Mouse (Mus musculus) cerebellum, adult 2 months (tissue): ENCODE results near the gene Tyrobp. TPM values are rescaled to one million over a fixed set of nuclear protein-coding genes. Genes with fewer than 3 reads are reported as not detected.

Experiments used
- DNase-seq, 2 experiments: peaks; one replicate each; pipeline ENCODE4 v3.0.0; 2021
- H3K27ac ChIP-seq: fragments of 200-500 bp; 2 replicates; pipeline ENCODE4 v1.5.1; 2012; ENCODE audit warnings: low read length, control low read depth, inconsistent platforms; ENCODE audit not compliant: insufficient read depth
- H3K27me3 ChIP-seq: fragments of 200-500 bp; 2 replicates; pipeline ENCODE4 v1.6.1; 2012; ENCODE audit warnings: inconsistent platforms, mild to moderate bottlenecking, low read length, moderate library complexity; ENCODE audit not compliant: control insufficient read depth, insufficient read depth
- H3K4me1 ChIP-seq: fragments of 200-500 bp; 2 replicates; pipeline ENCODE4 v1.6.1; 2011; ENCODE audit warnings: low read length; ENCODE audit not compliant: control insufficient read depth, insufficient read depth
- H3K4me3 ChIP-seq: fragments of 200-500 bp; replicated peaks from 2 replicates; pipeline ENCODE3; 2011; ENCODE audit warnings: mild to moderate bottlenecking, low read depth, low read length, control low read depth; ENCODE audit not compliant: insufficient read depth
- CTCF ChIP-seq: fragments of 200-500 bp; IDR thresholded peaks from 2 replicates; pipeline ENCODE4 v1.5.1; 2011; ENCODE audit warnings: low read depth, mild to moderate bottlenecking, control low read depth, low read length, moderate library complexity, borderline replicate concordance; ENCODE audit not compliant: insufficient read depth
- POLR2A ChIP-seq: fragments of 200-500 bp; IDR thresholded peaks from 2 replicates; pipeline ENCODE4 v1.6.1; 2011; ENCODE audit warnings: low read length, control low read depth, borderline replicate concordance; ENCODE audit not compliant: insufficient read depth
- WGBS: fragments of 180-500 bp; shearing (Covaris S2); methylation state at CpG from one replicate; pipeline ENCODE4 v1.1.7; 2018; 5-methylcytosine and 5-hydroxymethylcytosine counted together
- polyA plus RNA-seq: library from polyadenylated mRNA; depleted of rRNA; stranded (reverse); fragments of >200 nt; gene quantifications from 2 replicates; pipeline ENCODE4 v1.2.3, GENCODE M21; 2012

Tyrobp gene
- polyA plus RNA-seq, 1 experiment = 32.5 TPM

DNA sequence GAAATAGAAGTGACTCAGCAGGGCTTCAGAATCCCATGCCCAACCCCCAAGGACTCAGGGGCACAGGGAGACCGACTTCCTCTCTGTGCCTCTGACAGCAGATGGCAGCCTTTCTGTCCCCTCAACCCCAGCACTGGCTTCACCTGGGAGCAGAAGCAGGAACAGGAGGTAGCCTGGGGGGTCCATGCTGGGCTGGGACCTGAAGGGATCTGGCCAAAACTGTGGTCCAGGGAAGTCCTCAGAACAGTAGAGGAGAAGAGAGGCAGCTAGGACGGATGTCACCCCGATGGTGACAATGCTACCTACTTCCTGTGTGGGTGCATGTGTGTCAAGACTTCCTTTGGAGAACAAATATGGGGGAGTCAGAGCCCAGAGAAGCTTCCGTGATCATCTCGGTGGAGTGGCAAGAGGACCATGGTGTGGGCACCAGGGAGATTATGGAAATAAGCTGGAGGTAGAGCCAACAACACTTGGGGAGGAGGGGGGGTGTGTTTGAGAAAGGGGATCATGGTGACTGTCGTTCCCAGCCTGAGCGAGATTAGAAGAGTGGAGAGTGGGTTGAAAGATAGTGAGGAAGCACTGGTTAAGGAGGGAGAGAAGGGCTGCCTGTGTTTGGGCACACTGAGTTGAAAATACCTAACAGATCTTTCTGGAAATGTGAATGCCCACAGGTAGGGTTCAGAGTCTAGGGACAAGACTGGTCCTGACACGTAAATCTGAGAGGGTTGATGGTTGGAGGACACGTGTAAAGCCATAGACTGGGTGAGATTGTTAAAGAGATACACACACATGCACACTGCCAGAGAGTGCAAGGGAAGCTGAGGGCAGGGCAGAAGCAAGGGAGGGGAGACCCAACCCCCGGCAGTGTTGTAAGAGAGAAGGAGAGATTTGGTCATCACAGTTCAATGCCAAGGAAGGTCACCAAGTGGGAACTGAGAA, 6.3 kb downstream of the Tyrobp start, which contains the start of gene Hcst:
Gene Hcst, minus strand, starts transcription at position 294 of the 939 bp plus-strand sequence.
- Histone ChIP-seq H3K4me1 (peaks cover 7% of the 10 kb centered on the region; the same call in 1 of the 2 replicates), H3K27me3 (no peaks in the 10 kb centered on the region), H3K4me3 (no peak within 1 kb of the TSS), H3K27ac (no peak within 1 kb of the TSS)
- WGBS = 66% methylated on average over 10 of the region's 10 CpGs
- DNase-seq = no peak
- TF ChIP-seq POLR2A = no peak
- TF ChIP-seq CTCF = no peak

DNA sequence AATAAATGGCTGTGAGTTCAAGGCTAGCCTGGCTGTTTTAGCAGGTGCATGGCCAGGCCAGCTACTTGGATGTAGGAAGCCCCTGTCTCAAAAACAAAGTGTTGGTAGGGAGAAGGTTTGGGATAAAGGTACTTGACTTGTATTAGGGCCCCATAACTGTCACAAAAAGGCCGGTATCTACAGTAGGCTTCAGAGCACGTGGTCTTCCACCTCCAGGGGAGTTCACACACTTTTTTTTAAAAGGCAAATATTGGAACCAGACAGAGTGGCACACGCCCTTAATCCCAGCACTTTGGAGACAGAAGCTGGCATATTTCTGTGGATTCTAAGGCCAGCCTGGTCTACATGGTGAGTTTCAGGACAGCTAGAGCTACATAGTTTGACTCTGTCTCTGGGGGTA, 7.1 kb downstream of the Tyrobp start:
- TF ChIP-seq CTCF (no peak), POLR2A (no peak)
- 89% methylated on average over 3 of the region's 3 CpGs for WGBS

GRCm38 (mm10) chr7:30421175-30421889, 7.8 kb downstream of the Tyrobp start, which contains the start of gene Nfkbid:
TSS of gene Nfkbid (plus strand) at chr7:30421732.
- 9% methylated on average over 31 of the region's 31 CpGs for WGBS

More for the DNA sequence above, 7.1 kb downstream of the Tyrobp start:
- Histone ChIP-seq H3K27me3 (no peaks in the 10 kb centered on the region), H3K4me3 (no peak overlapping the region), H3K27ac (no peak overlapping the region), H3K4me1 (peaks cover 7% of the 10 kb centered on the region; the same call in 1 of the 2 replicates)
- no peak for DNase-seq

DNA sequence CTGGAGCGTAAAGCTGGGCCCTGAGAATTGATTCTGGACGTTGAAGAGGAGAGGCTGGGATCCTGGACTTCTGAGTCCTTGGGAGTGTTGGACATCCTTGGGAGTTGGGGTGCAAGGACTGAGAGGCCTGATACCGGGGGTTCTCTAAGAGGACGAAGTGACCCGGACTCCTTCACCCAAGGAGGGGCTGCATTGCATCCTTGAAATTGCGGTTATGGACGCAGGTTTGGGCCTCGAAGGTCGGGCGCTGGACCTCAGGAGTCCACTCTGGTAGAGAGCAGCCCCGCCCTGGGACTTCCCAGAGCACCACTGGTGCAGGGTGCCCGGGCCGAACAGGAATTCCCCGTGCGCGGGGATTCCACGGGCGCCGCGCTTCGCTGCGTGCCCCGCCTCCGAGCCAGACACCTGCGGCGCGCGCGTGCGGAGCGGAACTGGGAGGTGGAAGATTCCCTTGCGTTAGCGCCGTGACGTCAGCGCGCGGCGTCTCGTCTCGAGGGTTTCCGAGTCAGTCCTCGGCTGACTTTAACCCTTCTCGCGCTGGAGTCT, 8.4 kb downstream of the Tyrobp start:
- under 1% methylated on average over 45 of the region's 45 CpGs for WGBS
- H3K27me3 ChIP-seq = no peaks in the 10 kb centered on the region
- TF ChIP-seq CTCF (no peak), POLR2A (peak; percentile 58)
- H3K4me3 ChIP-seq = peak overlapping the region; percentile 95
- H3K27ac ChIP-seq = peak overlapping the region; percentile 81
- DNase-seq = peak; percentile 95
- H3K4me1 ChIP-seq = peaks cover 7% of the 10 kb centered on the region; the same call in 1 of the 2 replicates

More at GRCm38 (mm10) chr7:30421175-30421889, 7.8 kb downstream of the Tyrobp start, which contains the start of gene Nfkbid:
- peak within 1 kb of the TSS; percentile 95 for H3K4me3 ChIP-seq
- DNase-seq = peak; percentile 67 to 71
- H3K27me3 ChIP-seq = no peaks in the 10 kb centered on the region
- peak within 1 kb of the TSS; percentile 81 for H3K27ac ChIP-seq
- H3K4me1 ChIP-seq = peaks cover 7% of the 10 kb centered on the region; the same call in 1 of the 2 replicates
- TF ChIP-seq POLR2A (0 out of 2 replicates have a peak, but pooled peaks have one; percentile 9), CTCF (no peak)

DNA sequence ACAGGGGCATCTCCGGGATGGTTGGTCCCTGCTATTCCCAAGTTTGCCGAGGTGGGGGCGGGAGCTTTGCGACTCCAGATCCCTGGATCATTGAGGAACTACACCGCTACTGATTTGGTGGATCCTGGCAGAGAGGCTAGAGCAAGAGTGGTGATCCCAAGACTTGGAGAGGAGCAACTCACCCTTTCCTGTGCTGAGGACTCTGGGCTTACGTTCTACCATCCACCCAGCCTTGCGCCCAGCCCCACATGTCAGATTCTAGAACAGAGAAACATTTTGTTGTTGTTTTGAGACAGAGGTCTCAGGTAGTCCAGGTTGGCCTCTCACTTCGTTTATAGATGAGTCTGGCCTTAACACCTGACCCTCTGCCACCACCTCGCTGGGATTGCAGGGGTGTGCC, 9.0 kb downstream of the Tyrobp start:
- peak overlapping the region; percentile 95 for H3K4me3 ChIP-seq
- no peaks in the 10 kb centered on the region for H3K27me3 ChIP-seq
- 3% methylated on average over 9 of the region's 9 CpGs for WGBS
- no peak for DNase-seq
- H3K27ac ChIP-seq = peak overlapping the region; percentile 81
- no peak for TF ChIP-seq POLR2A
- TF ChIP-seq CTCF = no peak
- peaks cover 7% of the 10 kb centered on the region; the same call in 1 of the 2 replicates for H3K4me1 ChIP-seq

DNA sequence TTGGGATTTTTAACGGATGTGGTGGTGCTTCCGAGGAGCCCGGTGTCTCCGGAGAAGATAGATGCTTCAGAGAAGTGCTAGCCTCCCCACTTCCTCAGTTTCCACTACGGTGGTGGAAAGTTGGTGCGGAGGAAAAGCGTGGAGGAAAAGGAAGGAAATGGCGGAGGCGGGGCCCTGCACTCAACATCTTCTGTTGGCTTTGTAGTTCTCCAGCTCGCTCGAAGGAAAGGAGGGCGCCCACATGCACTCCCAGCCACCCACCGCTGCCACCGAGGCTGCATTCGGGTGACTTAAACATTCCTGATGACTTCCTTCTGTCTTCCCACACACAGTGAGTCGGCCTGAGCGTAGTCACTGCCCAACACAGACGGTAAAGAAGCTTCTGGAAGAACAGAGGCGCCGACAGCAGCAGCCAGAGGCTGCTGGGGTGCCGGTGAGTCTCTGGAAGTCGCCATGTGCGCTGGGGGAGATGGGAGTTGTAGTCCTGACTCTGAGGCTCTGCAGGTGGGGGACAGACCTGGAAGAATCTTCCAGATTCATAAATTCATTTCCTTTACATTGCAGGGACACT, 9.6 kb downstream of the Tyrobp start:
- H3K27ac ChIP-seq = peak overlapping the region; percentile 81
- peak; percentile 58 to 60 for DNase-seq
- WGBS = 25% methylated on average over 23 of the region's 23 CpGs

DNA sequence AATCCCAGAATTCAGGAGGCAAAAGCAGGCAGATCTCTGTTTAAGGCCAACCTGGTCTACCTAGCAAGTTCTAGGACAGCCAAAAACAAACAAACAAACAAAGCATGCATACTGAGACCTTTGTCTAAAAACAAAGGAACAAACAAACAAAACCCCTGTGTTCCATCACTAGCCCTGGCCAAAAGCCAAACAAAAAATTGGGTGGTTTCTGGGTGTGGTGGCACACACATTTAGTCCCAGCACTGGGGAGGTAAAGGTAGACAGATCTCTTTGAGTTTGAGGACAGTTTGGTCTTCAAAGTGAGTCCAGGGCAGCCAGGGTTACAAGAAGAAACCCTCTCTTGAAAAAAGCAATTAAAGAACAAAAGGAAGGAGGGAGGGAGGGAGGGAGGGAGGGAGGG, 15.8 kb downstream of the Tyrobp start:
- Histone ChIP-seq H3K27ac (no peak overlapping the region), H3K4me3 (no peak overlapping the region), H3K27me3 (no peaks in the 10 kb centered on the region), H3K4me1 (peaks cover 6% of the 10 kb centered on the region; the same call in 1 of the 2 replicates)
- no peak for TF ChIP-seq POLR2A
- no peak for TF ChIP-seq CTCF
- no peak for DNase-seq

More for the DNA sequence above, 9.6 kb downstream of the Tyrobp start:
- H3K4me1 ChIP-seq = peaks cover 7% of the 10 kb centered on the region; the same call in 1 of the 2 replicates
- TF ChIP-seq POLR2A = no peak
- no peak for TF ChIP-seq CTCF
- no peaks in the 10 kb centered on the region for H3K27me3 ChIP-seq
- H3K4me3 ChIP-seq = peak overlapping the region; percentile 95
